Mouse (Mus musculus) kidney, postnatal 0 days (tissue): ENCODE data around the gene Ergic2. TPM values are rescaled to one million over a fixed set of nuclear protein-coding genes. Genes with fewer than 3 reads are reported as not detected.

Experiments used
- ATAC-seq: fragments of 200-750 bp; cut with Nextera tagmentation; replicated peaks from 2 replicates; pipeline ENCODE4 v1.8.0; 2017; ENCODE audit warnings: low read depth, moderate number of reproducible peaks, moderate TSS enrichment, moderate library complexity; ENCODE audit not compliant: low FRiP score
- DNase-seq: peaks from one replicate; pipeline ENCODE4 v3.0.0-alpha.2; 2016; ENCODE audit warnings: low spot score
- H3K27ac ChIP-seq: fragments of 300-500 bp; sonication (generic); 2 replicates; pipeline ENCODE4 v1.5.1; 2014; ENCODE audit warnings: mild to moderate bottlenecking
- H3K27me3 ChIP-seq: fragments of 300-500 bp; sonication (generic); 2 replicates; pipeline ENCODE4 v1.6.1; 2014; ENCODE audit warnings: low read length, mixed read lengths; ENCODE audit not compliant: insufficient read depth
- H3K36me3 ChIP-seq: fragments of 300-500 bp; sonication (generic); 2 replicates; pipeline ENCODE4 v1.6.1; 2014; ENCODE audit warnings: low read length, mixed read lengths; ENCODE audit not compliant: insufficient read depth
- H3K4me1 ChIP-seq: fragments of 300-500 bp; sonication (generic); replicated peaks from 2 replicates; pipeline ENCODE4 v1.6.1; 2014; ENCODE audit warnings: antibody characterized with exemption, low read length, mixed read lengths; ENCODE audit not compliant: insufficient read depth
- H3K4me2 ChIP-seq: fragments of 300-500 bp; sonication (generic); 2 replicates; pipeline ENCODE4 v1.6.1; 2014; ENCODE audit warnings: mild to moderate bottlenecking, low read length, moderate library complexity, mixed read lengths
- H3K4me3 ChIP-seq: fragments of 300-500 bp; sonication (generic); replicated peaks from 2 replicates; pipeline ENCODE4 v1.5.1; 2014; ENCODE audit warnings: low read depth, low read length
- H3K9ac ChIP-seq: fragments of 300-500 bp; sonication (generic); 2 replicates; pipeline ENCODE4 v1.6.1; 2014; ENCODE audit warnings: low read depth, low read length
- H3K9me3 ChIP-seq: fragments of 300-500 bp; sonication (generic); replicated peaks from 2 replicates; pipeline ENCODE4 v1.6.1; 2016; ENCODE audit warnings: low read length, inconsistent platforms, mixed read lengths
- CTCF ChIP-seq: IDR thresholded peaks from 2 replicates; pipeline ENCODE4 v1.5.1; 2016; ENCODE audit warnings: antibody characterized with exemption, low read depth, mild to moderate bottlenecking, moderate library complexity
- WGBS: fragments of 180-500 bp; shearing (Covaris S2); extraction: QIAGEN DNeasy Blood & Tissue Kit; methylation state at CpG from one replicate; pipeline ENCODE4 v1.1.7; 2014; 5-methylcytosine and 5-hydroxymethylcytosine counted together
- polyA plus RNA-seq: library from polyadenylated mRNA; unstranded; fragments of >200 nt; fragmentation: Nextera tagmentation; extraction: Ambion mirVana; gene quantifications from 2 replicates; pipeline ENCODE4 v1.2.1, GENCODE M21; 2015

Gene Ergic2
- polyA plus RNA-seq, 1 experiment from 2014 or later, result 258 TPM

DNA sequence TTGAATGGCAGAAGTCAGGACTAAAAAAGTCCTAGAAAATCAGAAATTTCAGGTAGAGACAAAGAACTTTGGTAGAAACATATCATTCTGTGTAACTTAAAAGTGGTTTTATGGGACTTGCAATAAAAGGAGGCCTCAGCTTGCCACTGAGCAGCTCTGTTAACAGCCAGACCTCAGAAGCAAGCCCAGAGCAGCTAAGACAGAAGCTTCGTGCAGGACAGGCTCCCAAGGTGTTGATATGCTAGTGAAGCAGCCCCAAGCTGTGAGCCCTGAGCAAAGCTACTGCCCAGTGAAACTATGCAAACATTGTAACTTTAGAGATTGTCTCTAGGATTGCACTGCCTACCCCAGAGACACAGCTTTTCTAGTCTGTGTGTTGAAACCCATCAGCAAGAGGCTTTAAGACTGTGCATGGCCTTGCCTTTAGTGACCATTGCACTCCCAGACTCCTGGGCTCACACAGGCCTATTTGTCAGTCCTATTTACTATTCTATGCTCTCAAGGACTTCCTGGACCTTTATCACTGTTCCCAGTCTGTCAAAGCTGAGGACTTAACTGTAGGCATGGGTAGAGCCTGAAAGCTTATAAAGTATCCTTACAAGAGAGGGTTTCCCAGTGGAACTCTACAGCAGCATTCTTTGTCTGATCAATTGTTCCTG is 43.4 kb upstream of the Ergic2 start:
- Histone ChIP-seq H3K9me3 (no peaks in the 10 kb centered on the region), H3K27ac (no peak overlapping the region), H3K9ac (no peak overlapping the region), H3K4me1 (0 out of 2 replicates have a peak, but pooled peaks cover 4% of the 10 kb centered on the region), H3K36me3 (no peaks in the 10 kb centered on the region), H3K27me3 (no peaks in the 10 kb centered on the region), H3K4me3 (no peak overlapping the region), H3K4me2 (no peak overlapping the region)
- ATAC-seq (no peak), DNase-seq (no peak)
- WGBS, result 74% methylated on average over 1 of the region's 1 CpGs
- TF ChIP-seq CTCF, result no peak

DNA sequence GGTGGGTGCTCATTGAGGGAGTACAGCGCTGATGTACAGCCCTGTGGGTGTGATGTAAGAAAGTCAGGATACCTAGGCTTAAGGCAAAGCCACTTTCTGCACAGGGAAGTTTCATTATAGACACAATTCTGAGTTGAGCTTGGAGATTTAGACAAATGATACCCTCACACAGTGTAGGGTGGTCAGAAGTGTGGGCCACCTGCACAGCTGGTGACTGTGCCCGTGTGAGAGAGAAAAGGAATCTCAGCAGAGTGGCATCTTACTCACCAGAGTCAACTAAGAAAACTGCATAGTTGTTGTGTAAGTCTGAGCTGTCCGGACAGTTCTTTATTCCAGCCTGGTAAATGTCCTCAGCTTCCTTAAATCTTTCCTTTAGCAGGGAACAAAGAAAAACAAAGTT is 37.0 kb upstream of the Ergic2 start:
- 67% methylated on average over 3 of the region's 3 CpGs for WGBS
- Histone ChIP-seq H3K4me3 (no peak overlapping the region), H3K9me3 (no peaks in the 10 kb centered on the region), H3K9ac (no peak overlapping the region), H3K4me1 (no peaks in the 10 kb centered on the region), H3K36me3 (no peaks in the 10 kb centered on the region), H3K27me3 (no peaks in the 10 kb centered on the region), H3K27ac (no peak overlapping the region), H3K4me2 (no peak overlapping the region)
- ATAC-seq (no peak), DNase-seq (no peak)
- no peak for TF ChIP-seq CTCF

DNA sequence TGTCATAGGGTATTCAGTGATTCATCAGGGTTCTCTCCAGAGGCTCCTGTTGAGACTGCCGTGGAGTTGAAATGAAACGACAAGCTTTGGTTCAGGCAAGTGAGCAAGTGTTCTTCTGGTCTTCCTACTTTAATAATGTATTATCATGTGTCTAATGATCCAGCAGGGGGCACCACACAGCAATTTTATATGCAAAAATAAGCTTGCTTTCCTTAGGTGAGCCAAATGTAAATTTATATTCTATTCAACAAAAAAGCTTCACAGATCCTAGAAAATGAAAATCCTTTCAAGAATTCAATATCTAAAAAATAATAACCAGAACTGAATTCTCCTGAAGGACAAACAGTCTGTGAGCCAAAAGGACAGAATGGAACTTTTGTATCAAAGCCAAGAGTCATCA is 36.5 kb upstream of the Ergic2 start:
- no peak for ATAC-seq
- no peak overlapping the region for H3K4me3 ChIP-seq
- peak; percentile 89 for DNase-seq

DNA sequence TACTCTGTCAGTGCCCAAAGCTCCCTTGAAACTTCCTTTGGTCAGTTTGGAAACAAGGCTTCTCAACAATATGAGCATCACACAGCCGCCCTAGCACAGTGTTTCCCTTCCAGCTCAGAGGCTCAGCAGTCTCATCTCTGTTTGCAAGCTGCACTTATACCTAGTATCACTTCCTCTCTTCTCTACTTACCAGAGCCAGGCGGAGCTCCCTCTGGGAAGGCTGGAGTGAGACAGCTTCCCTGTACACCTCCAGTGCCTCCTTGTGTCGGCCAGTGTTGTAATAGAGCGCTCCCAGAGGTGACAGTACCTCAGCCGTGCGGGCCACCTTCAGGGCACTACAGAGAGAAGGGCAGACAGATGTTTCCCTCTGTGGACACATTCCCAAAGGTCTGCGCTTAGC is 34.4 kb upstream of the Ergic2 start:
- Histone ChIP-seq H3K27me3 (no peaks in the 10 kb centered on the region), H3K4me3 (no peak overlapping the region), H3K9me3 (no peaks in the 10 kb centered on the region), H3K4me2 (no peak overlapping the region), H3K36me3 (no peaks in the 10 kb centered on the region), H3K9ac (no peak overlapping the region), H3K27ac (no peak overlapping the region), H3K4me1 (no peaks in the 10 kb centered on the region)
- WGBS, result 72% methylated on average over 7 of the region's 7 CpGs
- DNase-seq (no peak), ATAC-seq (no peak)
- TF ChIP-seq CTCF, result no peak

More for the DNA sequence above, 36.5 kb upstream of the Ergic2 start:
- Histone ChIP-seq H3K9ac (no peak overlapping the region), H3K27me3 (no peaks in the 10 kb centered on the region), H3K36me3 (no peaks in the 10 kb centered on the region), H3K27ac (no peak overlapping the region), H3K4me1 (no peaks in the 10 kb centered on the region), H3K9me3 (no peaks in the 10 kb centered on the region), H3K4me2 (no peak overlapping the region)
- TF ChIP-seq CTCF, result peak; percentile 79
- 36% methylated on average over 2 of the region's 2 CpGs for WGBS

DNA sequence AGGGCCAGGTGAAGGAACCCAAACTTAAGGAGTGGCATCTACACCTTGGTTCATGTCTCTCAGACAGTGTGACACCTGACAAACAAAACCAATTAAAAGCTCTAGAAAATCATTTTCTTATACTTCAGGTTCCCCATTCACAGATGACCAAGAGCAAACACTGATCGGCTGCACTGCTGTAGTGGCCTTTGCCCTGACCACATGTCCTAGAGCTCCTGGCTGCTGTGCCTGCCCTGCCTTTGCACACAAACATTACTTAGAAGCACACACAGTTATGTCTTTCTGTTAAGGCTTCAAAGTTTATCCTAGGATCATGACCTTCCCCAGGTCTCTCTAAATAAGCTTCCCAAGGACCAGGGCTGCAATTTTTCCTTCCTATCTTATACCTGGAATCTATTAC is 32.7 kb upstream of the Ergic2 start:
- DNase-seq (no peak), ATAC-seq (no peak)
- H3K27ac ChIP-seq, result no peak overlapping the region
- TF ChIP-seq CTCF, result no peak
- no peak overlapping the region for H3K4me2 ChIP-seq
- no peaks in the 10 kb centered on the region for H3K36me3 ChIP-seq
- WGBS, result 75% methylated on average over 1 of the region's 1 CpGs
- no peak overlapping the region for H3K9ac ChIP-seq
- H3K4me3 ChIP-seq, result no peak overlapping the region
- H3K27me3 ChIP-seq, result no peaks in the 10 kb centered on the region
- H3K9me3 ChIP-seq, result no peaks in the 10 kb centered on the region
- H3K4me1 ChIP-seq, result no peaks in the 10 kb centered on the region

DNA sequence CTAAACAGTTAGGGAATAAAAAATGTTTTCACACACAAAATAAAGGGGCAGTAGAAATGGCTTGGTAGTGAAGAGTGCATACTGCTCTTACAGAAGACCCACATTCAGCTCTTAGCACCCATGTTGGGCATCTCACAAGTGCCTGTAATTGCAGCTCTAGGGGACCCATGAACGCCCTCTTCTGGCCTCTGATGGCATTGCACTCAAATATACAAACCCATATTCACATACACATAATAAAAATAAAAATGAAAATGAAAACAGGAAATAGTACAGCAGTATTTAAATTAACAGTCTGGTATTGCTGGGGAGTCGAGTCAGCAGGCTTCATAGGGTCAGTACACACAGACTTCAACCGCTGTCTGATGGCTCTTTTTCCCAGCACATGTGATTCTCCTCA is 30.1 kb upstream of the Ergic2 start:
- no peaks in the 10 kb centered on the region for H3K36me3 ChIP-seq
- H3K27me3 ChIP-seq, result no peaks in the 10 kb centered on the region
- no peaks in the 10 kb centered on the region for H3K9me3 ChIP-seq
- H3K4me2 ChIP-seq, result no peak overlapping the region
- WGBS, result 68% methylated on average over 3 of the region's 3 CpGs
- TF ChIP-seq CTCF, result peak; percentile 47
- ATAC-seq (no peak), DNase-seq (no peak)
- no peak overlapping the region for H3K9ac ChIP-seq
- H3K4me1 ChIP-seq, result no peaks in the 10 kb centered on the region
- no peak overlapping the region for H3K4me3 ChIP-seq
- H3K27ac ChIP-seq, result no peak overlapping the region

DNA sequence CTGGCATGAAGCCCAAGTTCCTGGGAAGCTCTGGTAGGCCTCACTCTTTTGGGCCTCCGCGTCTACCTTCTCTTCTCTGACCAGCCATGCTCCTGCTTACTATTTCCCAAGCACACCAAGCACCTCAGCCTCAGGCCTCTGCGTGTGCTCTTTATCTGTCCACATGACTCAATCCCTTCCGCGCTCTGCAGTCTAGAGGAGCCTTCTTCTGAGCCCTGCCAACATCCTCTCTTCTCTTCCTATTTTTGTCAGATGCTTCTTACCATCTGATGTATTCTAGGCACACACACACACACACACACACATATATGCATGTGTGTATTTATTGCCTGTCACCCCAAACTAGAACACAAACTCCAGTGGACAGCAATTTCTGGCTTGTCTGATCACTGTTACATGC is 29.5 kb upstream of the Ergic2 start:
- H3K27ac ChIP-seq, result no peak overlapping the region
- no peak overlapping the region for H3K4me3 ChIP-seq
- no peaks in the 10 kb centered on the region for H3K36me3 ChIP-seq
- H3K4me2 ChIP-seq, result no peak overlapping the region
- WGBS, result 86% methylated on average over 5 of the region's 5 CpGs
- no peaks in the 10 kb centered on the region for H3K4me1 ChIP-seq
- no peaks in the 10 kb centered on the region for H3K9me3 ChIP-seq
- DNase-seq (no peak), ATAC-seq (no peak)
- H3K27me3 ChIP-seq, result no peaks in the 10 kb centered on the region
- no peak overlapping the region for H3K9ac ChIP-seq
- TF ChIP-seq CTCF, result no peak
